Mouse (Mus musculus) retina, postnatal 7 days (tissue): ENCODE measurements around the gene Tmem201.
"Not testable (repeated sequence)": the region's sequence is repeated elsewhere in the genome, so short reads cannot be mapped to it uniquely, and the experiment has no call there.

Experiments
- DNase-seq: peaks from one replicate; pipeline ENCODE4 v3.0.0-alpha.2; 2012; ENCODE audit warnings: low read depth, low spot score

The Tmem201 gene

DNA sequence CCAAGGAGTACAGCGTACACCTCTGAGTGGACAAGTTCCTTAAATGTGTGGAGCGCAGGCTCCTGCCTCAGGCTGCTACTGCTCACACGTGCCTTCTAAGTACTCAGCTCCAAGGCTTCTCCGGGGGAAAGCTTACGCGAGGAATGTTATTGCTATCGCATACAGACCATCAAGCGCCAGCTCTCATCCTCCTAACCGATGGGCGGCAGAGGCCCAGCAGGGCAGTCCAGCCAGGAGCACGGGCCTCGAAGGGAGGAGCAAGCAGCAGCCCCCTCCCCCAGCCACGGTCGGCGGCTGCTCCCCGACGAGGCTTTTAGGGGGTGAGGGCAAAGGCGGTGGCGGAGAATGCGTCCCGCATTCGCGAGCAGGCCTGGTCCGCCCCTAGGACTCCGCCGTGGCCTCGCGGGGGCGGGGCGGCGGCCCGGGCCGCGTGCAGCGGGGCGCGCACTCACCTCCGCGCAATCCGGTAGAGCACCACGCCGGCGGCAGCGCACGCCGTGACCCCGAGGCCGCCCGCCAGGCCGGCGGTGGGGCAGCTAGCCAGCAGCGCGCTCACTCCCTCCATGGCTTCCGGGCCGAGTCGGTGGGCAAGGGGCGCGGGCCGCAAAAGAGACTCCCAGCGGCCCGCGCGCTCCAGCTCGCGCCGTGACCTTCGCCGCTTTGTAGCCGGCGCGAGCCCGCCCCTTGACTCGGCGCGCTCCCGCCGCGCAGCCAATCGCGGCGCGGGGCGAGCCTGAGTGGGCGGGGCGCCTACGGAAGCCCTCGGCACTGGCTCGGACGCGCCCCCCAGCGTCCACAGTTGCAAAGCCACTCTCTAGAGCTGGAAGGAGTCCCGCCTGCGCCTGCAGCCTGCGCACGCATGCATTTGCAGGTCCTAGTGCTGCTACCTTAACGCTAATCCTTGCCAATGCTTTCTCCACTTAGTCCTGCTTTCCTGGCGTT is at the start of gene Tmem201:
Gene Tmem201, minus strand, starts transcription at position 662 of the 942 bp plus-strand sequence.
- DNase-seq, result peak; percentile 93

DNA sequence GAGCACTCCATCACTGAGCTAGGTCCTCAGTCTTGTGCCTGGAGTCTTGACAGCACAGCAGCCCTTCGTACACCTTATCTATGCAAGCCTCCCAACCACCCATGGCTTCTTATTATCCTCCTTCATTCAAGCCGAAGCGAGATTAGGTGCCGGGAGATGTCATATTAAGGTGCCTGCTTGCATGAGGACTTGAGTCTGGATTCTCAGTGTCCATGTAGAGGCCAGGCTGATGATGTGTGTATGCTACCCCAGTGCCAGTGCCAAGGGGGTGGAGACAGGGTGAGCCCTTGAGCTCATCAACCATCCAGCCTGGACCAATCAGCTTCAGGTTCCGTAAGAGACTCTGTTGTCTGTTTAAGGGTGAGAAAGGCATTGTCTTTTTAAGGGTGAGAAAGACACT is 47.1 kb upstream of the Tmem201 start:
- no peak for DNase-seq

DNA sequence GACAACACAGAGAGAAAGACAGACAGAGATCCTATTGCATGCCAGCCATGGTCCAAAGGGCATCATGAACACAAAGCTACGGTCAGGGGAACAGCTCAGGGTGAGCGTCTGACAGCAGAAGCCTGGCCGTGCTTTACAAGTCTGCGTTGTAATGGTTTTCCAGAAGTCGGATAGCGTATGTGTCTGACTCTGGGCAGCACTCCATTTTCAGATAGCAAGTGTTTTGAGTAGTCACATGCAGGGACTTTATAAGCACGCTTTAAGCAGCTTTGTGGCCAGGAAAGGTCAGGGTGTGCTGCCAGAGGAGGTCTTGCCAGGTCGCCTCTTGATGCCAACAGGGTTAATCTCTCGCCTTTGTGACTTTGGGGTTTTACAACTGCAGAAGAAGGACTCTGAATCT is 46.5 kb upstream of the Tmem201 start:
- no peak for DNase-seq

DNA sequence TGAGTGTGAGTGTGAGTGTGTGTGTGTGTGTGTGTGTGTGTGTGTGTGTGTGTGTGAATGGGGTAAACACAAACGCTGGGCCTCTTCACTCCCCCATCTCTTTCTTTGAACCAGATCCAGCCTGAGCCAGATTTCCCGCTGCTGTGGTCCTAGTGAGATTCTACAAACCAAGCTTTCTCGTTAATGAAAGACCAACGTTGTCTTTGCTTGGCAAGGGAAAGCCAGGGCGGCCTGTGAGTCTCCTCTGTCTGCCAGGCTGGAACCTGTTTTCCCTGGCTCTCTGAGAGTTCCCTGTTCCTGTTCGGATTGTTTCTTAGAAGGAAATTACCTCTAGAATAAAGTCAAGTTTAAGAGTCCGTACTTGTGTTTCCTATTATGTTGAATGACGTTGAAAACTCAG is 45.1 kb upstream of the Tmem201 start:
- DNase-seq, result no peak

DNA sequence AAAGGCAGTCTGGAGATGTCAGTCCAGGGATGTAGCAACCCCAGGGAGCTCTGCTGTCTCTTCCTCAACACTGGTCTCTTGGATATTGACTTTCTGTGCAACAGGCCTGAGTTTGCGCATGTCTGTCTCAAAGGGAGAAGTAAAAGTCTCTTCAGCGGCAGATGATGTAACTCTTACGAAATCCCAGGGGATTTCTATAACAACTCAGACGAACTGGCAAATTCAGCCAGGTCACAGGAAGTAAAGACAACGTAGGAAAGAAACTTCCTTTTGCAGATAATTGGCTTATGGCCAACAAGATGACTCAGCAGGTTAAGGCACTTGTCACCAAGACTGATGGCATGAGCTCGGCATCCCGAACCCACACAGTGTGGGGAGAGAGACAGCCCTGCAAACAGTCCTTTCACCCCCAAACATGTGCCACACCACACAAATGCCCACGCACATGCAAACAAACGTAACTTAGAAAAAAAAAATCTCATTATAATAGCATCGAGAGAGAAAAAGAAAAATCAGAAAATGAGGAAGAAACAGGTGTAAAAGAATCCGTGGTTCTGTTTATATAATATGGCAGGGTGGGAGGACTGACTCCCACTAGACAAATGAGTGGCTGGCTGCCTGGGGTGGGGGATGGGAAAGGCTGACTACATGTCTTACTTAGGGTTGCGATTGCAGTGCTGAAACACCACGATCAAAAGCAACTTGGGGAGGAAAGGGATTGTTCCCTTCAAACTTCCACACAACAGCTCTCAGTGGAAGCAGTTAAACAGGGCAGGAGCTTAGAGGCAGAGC is 42.9 kb upstream of the Tmem201 start:
- no peak for DNase-seq

DNA sequence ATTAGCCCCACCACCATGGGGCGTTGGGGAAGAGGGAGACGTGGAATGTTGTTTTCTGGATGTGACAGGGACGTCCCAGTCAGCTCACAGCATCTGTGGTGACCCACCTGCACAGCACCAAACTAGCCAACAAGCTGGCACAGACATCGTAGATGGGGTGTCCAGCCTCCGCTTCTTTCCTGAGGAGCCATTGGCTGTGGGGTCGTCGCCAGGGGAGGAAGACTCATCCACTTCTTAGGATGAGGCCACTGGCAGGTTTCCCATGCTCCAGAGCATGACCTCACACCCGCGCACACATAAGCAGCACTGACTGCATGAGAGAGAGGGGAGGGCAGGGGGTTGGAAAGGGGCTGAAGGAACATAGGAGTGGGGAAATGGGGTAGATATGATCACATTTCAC is 42.1 kb upstream of the Tmem201 start:
- no peak for DNase-seq

DNA sequence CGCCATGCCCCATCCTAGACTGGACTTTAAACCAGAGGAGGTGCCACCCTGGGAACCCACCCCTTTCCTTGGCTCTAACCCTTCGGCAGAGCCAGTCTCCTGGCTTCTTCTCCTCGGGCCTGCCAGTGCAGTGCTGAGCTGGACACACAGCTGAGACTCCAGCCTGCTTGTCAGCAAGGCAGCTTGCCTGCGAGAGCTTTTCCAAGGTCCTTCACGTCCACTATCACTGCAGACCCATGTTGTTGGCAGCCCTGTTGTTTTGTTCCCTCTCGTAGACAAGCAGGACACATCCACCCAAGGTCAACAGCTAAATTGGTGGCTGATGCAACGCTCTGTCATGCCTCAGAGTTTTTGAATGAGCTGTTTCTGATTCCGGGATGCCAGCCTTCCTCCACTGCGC is 39.3 kb upstream of the Tmem201 start:
- DNase-seq, result no peak

DNA sequence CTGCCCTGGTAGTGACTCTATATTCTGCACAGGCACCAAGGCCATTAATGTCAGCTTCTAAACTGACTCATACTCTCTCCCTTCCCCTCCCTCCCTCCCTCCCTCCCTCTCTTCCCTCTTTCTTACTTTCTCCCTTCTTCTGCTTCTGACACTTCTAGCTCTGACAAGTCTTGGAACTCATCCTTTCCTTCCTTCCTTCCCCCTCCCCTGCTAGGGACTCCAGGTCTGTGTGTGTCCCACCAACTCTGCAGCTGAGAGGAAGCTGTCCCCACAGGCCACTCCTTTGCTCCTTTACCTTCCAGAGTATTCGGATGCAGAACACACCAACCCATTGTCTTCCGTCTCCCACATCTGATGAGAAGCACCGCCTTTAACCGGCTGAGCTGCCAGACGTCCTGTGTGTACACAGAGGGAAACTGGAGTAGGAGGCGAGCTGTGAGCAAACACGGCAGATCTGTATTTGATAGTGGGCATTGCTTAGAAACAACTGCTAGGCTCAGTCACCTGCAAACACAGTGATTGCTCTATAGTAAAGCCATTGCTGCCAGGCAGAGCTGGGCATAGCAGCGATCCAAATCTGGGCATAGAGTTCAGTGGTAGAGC is 38.0 kb upstream of the Tmem201 start:
- no peak for DNase-seq

DNA sequence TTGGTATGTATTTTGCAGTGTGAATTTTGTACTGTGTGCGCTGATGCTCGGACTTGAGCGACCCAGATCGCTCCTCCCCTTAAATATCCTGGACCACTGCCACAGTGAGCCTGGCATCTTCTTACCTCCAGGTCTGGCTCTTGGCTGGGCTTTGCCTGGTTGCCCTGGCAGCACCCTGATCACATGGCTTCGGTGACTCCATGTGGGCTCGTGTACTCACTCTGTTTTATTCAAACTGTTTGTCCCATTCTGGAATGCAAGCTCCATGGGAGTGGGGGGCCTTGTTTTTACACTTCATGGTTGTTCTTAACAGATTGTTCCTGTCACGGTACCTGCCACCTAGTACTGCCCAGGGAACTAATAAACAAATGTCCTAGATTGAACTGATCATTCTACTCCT is 37.5 kb upstream of the Tmem201 start:
- DNase-seq, result no peak

DNA sequence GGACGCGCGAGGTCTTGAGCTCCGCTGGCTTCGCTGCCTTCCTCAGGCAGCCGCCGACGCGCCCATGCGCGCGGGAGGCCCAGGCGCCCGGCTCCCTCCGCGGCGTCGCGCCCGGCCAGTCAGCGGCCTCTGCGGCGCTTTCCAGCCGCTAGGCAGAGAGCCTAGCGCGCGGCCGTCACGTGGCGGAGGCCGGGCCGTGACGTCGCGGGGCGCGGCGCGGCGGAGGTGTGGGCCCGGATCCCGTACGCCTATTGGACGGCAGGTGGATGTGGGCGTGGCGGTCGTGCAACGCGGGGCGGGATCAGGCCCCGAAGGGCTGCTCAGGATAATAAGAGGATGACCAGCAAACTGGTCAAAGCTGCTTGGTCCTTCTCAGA is 36.2 kb upstream of the Tmem201 start, which contains the start of gene Slc25a33:
Gene Slc25a33, minus strand, starts transcription at position 184 of the 377 bp plus-strand sequence.
- peak; percentile 93 for DNase-seq

DNA sequence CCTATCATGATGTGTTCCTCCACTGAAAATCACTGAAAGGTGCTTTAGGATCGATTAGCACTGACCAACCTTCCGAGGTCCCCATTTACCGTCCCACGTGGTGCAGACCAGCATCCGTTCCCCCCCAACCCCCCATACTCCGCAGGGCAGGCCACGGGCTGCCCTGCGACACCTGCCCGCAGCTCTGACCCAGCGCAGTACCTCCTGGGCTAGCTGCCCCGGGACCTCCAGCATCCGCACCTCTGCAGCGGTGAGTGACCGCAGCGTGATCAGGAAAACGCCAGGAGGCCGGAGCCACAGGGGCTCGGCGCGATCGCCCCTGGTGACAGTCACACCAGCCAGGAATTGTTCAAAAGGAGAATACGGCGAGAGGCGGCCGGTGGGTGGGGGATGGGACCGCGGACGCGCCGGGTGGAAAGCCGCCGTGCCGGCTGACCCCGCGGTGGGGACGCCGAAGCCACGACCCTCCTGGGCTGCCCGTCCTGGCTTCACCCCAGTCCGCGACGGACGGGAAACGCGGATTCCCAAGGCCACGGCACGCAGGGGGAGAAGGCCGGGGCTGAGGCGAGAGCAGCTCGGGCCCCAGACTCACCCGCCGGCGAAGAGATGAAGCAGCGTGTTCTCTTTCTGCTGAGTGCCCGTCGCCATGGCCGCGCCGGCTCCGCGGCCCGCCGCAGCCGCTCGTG is 35.7 kb upstream of the Tmem201 start:
- no peak for DNase-seq

DNA sequence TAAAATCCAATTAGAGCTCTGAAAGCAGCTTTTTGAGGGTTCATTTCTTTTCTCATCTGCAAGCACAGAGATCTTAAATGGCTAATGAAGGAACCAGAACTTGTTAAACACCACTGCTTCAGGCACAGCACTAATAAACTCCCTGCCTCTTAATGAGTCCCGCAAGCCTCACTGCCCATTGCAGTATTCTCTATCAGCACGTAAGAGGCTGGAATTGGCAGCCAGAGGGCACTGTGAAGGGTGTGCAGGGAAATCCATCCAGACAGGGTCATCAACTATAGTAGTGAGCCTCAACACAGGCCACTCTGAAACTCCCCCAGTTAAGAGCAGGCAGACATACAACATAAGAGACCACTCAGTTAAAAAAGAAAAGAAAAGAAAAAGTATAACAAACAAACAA is 34.5 kb upstream of the Tmem201 start:
- no peak for DNase-seq

DNA sequence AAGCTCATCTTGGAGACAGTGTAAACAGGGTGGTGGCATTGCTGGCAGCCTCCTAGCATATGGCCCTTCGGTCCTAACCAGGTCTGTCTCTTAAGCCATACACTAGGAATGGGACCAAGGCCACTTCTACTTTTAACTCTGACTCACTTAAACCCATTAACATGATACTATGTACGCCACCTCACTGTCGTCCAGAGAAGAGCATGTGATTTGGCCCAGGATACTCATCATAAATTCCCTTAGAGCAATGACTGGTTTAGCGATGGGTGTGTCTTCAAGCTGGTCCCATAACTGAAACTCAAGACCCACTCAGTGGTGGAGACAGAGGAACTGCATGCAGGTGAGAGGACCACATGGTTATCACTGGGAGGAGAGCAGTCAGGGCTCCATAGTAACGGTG is 27.4 kb upstream of the Tmem201 start:
- no peak for DNase-seq

DNA sequence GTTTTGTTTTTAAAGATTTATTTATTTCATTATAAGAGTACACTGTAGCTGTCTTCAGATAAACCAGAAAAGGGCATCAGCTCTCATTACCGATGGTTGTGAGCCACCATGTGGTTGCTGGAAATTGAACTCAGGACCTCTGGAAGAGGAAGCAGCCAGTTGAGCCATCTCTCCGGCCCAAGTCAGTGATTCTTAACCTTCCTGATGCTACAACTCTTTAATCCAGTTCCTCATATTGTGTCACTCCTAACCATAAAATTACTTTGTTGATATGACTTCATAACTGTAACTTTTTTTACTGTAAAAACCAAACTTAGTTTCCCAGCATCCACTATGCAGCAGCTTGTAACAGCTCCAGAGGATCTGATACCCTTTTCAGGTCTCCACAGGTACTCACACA is 25.5 kb upstream of the Tmem201 start:
- DNase-seq, result no peak

DNA sequence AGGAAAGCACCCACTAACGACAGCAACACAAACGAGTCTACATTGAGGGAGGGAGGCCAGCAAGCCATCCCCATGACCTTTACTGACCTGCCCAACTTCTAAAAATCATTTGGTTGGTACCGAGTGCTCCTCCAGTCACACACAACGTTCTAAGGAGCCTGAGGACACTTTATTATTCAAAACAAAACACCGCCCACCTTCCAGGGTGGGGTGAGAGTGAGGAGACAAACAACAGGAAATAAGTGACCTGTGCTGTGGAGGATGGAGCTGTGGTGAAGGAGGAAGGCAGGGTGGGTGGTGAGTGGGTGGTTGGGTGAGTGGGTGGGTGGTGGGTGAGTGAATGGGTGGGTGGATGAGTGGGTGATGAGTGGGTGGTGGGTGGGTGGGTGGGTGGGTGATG is 21.7 kb upstream of the Tmem201 start:
- no peak for DNase-seq

DNA sequence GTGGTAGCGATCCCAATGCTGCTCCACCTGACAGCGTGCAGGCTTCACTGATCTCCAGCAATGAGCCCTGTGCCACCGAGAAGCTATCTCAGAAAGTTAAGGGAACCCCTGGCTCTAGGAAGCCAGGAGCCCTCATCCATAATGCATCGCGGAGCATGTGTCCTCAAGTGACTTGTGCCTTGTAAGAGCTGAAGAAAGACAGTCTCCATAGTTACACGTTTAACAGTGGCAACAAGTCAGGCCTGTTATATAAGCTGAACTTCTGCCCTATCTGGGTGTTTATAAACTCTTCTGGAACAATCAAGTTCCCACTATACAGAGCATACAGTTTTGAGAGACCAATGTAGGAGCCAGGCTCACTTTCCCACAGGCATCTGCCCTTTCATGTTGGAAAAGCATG is 20.6 kb upstream of the Tmem201 start:
- no peak for DNase-seq

DNA sequence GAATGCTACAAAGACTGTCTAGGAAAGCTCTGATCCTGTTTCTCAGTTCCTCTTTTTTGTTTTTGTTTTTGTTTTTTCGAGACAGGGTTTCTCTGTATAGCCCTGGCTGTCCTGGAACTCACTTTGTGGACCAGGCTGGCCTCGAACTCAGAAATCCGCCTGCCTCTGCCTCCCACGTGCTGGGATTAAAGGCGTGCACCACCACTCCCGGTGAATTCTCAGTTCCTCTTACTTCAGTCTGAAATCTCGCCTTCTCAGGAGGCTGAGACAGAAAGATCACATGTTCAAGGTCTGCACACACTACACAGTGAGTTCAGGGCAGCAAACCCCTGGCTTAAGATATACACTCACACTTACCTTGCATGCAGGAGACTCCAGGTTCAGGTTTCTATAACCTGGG is 18.7 kb upstream of the Tmem201 start:
- DNase-seq, result not testable (repeated sequence)

DNA sequence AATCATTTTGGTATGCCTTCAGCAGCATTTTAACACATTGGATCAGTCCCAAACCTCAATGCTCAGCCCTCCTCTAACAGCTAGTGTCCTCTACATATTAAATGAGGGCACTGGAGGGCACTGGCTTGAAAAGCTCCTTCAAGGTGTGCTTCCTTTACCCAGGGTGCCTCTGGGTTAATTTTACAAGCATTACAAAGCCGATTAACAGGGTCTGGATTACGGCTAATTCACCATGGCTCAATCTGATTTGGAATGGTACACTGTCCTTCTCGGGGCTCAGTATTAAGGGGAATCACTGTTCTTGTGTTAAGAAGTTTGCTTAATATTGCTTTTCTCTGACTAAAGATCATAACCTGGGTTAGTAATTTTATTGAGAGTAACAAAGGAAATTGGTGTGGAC is 15.0 kb upstream of the Tmem201 start:
- DNase-seq, result peak; percentile 67

DNA sequence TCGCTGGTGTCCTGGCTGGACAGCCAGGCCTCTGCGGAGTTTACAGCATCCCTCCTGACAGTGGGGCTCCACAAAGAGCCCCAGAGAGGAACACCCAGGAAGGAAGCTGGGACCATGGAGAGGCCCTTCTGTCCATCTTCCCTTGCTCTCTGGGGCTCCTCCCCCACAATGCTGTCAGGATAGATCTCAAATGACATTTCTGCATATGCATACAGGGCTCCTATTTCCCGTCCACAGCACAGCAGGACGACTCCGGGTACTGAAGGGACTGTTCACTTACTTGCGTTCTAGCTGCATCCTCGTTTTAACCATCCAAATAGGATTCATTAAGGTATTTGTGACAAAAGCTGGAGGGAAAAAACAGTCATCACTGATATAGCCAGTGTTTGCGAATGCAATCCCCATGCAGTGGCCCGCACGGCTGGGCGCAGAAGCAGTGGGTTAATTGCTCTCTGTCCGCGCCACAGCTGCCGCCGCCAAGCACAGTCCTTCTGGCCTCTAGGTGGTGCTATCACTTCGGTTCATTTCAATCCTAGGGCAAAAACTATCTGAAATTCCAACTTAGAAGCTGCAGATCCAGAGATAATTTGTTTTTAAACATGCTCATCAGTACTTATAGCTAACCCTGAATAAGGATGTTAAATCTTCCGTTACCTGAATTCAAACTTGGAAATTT is 14.4 kb upstream of the Tmem201 start:
- DNase-seq, result peak; percentile 61

DNA sequence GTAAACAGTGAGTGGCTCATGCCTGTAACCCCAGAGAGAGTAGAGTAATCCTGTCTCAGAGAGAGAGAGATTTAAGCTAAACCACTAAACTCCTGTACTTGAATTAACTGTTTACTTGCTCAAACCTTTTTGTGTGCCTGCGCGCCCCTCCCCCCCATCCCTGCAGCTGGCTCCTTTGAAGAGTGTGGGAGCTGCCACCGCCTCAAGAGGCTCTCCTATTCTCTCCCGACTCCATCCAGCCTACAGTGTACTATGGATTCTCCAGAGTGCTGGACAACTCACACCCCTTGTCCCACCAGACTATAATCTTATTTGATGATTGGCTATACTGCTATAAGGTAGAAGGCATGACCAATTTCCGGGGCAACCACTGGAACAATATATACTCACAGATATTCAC is 12.8 kb upstream of the Tmem201 start:
- DNase-seq, result no peak

DNA sequence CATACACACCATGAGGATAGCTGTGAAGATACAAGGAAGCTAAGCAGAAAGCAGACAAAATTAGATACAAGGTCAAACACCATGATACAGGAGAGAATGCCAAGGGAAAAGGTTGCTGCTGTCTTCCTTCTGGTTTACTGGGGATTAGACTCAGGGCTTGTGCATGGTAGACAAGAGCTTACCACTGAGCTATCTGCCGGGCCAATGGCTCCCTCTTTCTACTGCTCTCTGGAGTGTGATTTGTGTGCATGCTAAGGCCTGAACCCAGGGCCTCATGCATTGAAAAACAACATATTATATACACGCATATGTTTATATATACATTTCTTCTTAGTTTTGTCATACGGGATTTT is 11.8 kb upstream of the Tmem201 start:
- not testable (repeated sequence) for DNase-seq
